Mouse (Mus musculus) neural tube, embryonic 14.5 days (tissue): ENCODE results near the gene Smoc1. TPM values are rescaled to one million over a fixed set of nuclear protein-coding genes. Genes with fewer than 3 reads are reported as not detected.
A peak's percentile ranks its signal among the peaks of the same experiment; 100 is the strongest.

ENCODE experiments used
- ATAC-seq: fragments of 200-750 bp; cut with Nextera tagmentation; 2 replicates; pipeline ENCODE4 v1.8.0; 2017; ENCODE audit warnings: low read depth, mild to moderate bottlenecking, moderate TSS enrichment, moderate library complexity
- H3K27ac ChIP-seq: fragments of 300-500 bp; sonication (generic); 2 replicates; pipeline ENCODE4 v1.5.1; 2014; ENCODE audit warnings: low read depth, mild to moderate bottlenecking, control low read depth, low read length, moderate library complexity, mixed read lengths
- H3K27me3 ChIP-seq: fragments of 300-500 bp; sonication (generic); 2 replicates; pipeline ENCODE4 v1.6.1; 2014; ENCODE audit warnings: low read length; ENCODE audit not compliant: control insufficient read depth, insufficient read depth
- H3K36me3 ChIP-seq: fragments of 300-500 bp; sonication (generic); 2 replicates; pipeline ENCODE4 v1.6.1; 2014; ENCODE audit warnings: low read length, mixed read lengths; ENCODE audit not compliant: control insufficient read depth, insufficient read depth
- H3K4me1 ChIP-seq: fragments of 300-500 bp; sonication (generic); 2 replicates; pipeline ENCODE4 v1.6.1; 2014; ENCODE audit warnings: low read length; ENCODE audit not compliant: control insufficient read depth, insufficient read depth
- H3K4me2 ChIP-seq: fragments of 300-500 bp; sonication (generic); 2 replicates; pipeline ENCODE4 v1.6.1; 2014; ENCODE audit warnings: mild to moderate bottlenecking, low read depth, low read length, control low read depth
- H3K4me3 ChIP-seq: fragments of 300-500 bp; sonication (generic); 2 replicates; pipeline ENCODE4 v1.5.1; 2014; ENCODE audit warnings: low read depth, low read length, control low read depth, mixed read lengths
- H3K9ac ChIP-seq: fragments of 300-500 bp; sonication (generic); replicated peaks from 2 replicates; pipeline ENCODE4 v1.6.1; 2014; ENCODE audit warnings: low read depth, mild to moderate bottlenecking, control low read depth, low read length, mixed read lengths
- H3K9me3 ChIP-seq: fragments of 300-500 bp; sonication (generic); 2 replicates; pipeline ENCODE4 v1.6.1; 2016; ENCODE audit warnings: low read length; ENCODE audit not compliant: control insufficient read depth
- WGBS: fragments of 180-500 bp; shearing (Covaris S2); extraction: QIAGEN DNeasy Blood & Tissue Kit; methylation state at CpG from one replicate; pipeline ENCODE4 v1.1.7; 2014; 5-methylcytosine and 5-hydroxymethylcytosine counted together
- polyA plus RNA-seq: library from polyadenylated mRNA; unstranded; fragments of >200 nt; fragmentation: Nextera tagmentation; extraction: Ambion mirVana; gene quantifications from 2 replicates; pipeline ENCODE4 v1.2.1, GENCODE M21; 2014

Smoc1 gene
- polyA plus RNA-seq, 1 experiment from 2014 or later: 10.1 TPM

GRCm38 (mm10) chr12:81160425-81160824, 133.8 kb downstream of the Smoc1 start:
- Histone ChIP-seq H3K4me3 (no peak overlapping the region), H3K27me3 (peaks cover 5% of the 10 kb centered on the region; the same call in 1 of the 2 replicates), H3K4me2 (no peak overlapping the region), H3K9ac (no peak overlapping the region), H3K4me1 (peaks cover under 1% of the 10 kb centered on the region; the same call in 1 of the 2 replicates), H3K36me3 (no peaks in the 10 kb centered on the region), H3K9me3 (no peaks in the 10 kb centered on the region), H3K27ac (no peak overlapping the region)
- ATAC-seq: no peak
- WGBS: 30% methylated on average over 3 of the region's 3 CpGs

DNA sequence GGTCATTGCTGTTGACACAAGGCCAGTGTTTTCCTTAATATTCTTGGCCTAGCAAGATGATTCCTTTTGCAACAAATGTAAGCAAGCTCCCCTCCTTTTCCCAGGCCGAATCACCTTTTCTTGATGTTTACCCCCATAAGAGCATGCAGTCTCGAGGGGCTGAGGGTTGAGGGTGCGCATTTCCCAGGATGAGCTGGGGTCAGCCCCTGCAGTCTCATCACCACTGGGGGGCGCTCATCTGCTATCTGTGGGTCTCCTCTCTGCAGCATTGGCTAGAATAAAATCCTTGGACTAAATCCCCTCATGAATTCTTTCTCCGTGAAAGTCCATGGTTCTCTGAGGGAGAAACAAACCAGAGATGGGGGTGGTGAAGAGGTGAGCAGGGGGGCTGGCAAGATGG, 134.2 kb downstream of the Smoc1 start:
- H3K9ac ChIP-seq: no peak overlapping the region
- peaks cover 5% of the 10 kb centered on the region; the same call in 1 of the 2 replicates for H3K27me3 ChIP-seq
- H3K4me1 ChIP-seq: peaks cover 4% of the 10 kb centered on the region; the same call in 1 of the 2 replicates
- no peak overlapping the region for H3K4me3 ChIP-seq
- no peak for ATAC-seq
- H3K36me3 ChIP-seq: no peaks in the 10 kb centered on the region
- no peak overlapping the region for H3K4me2 ChIP-seq
- no peaks in the 10 kb centered on the region for H3K9me3 ChIP-seq
- H3K27ac ChIP-seq: no peak overlapping the region
- WGBS: 61% methylated on average over 5 of the region's 5 CpGs

- Histone ChIP-seq H3K9me3 (no peaks in the 10 kb centered on the region), H3K9ac (no peak overlapping the region), H3K27me3 (peaks cover 5% of the 10 kb centered on the region; the same call in 1 of the 2 replicates), H3K4me1 (peaks cover 9% of the 10 kb centered on the region; the same call in 1 of the 2 replicates), H3K4me3 (no peak overlapping the region), H3K36me3 (no peaks in the 10 kb centered on the region), H3K4me2 (no peak overlapping the region), H3K27ac (no peak overlapping the region)
- no peak for ATAC-seq
- 93% methylated on average over 2 of the region's 2 CpGs for WGBS
These were observed 134.7 kb downstream of the Smoc1 start for GRCm38 (mm10) chr12:81161282-81161681.

- WGBS: 90% methylated on average over 3 of the region's 3 CpGs
- Histone ChIP-seq H3K9me3 (no peaks in the 10 kb centered on the region), H3K4me3 (no peak overlapping the region), H3K27me3 (peaks cover 5% of the 10 kb centered on the region; the same call in 1 of the 2 replicates), H3K36me3 (no peaks in the 10 kb centered on the region), H3K4me1 (peaks cover 9% of the 10 kb centered on the region; the same call in 1 of the 2 replicates), H3K4me2 (no peak overlapping the region), H3K27ac (no peak overlapping the region), H3K9ac (no peak overlapping the region)
- ATAC-seq: no peak
These were observed 136.5 kb downstream of the Smoc1 start for GRCm38 (mm10) chr12:81163131-81163530.

GRCm38 (mm10) chr12:81163566-81163965, 137.0 kb downstream of the Smoc1 start:
- peaks cover 9% of the 10 kb centered on the region; the same call in 1 of the 2 replicates for H3K4me1 ChIP-seq
- H3K4me2 ChIP-seq: no peak overlapping the region
- ATAC-seq: no peak
- H3K4me3 ChIP-seq: no peak overlapping the region
- WGBS: 94% methylated on average over 3 of the region's 3 CpGs
- no peak overlapping the region for H3K9ac ChIP-seq
- peaks cover 5% of the 10 kb centered on the region; the same call in 1 of the 2 replicates for H3K27me3 ChIP-seq
- no peaks in the 10 kb centered on the region for H3K9me3 ChIP-seq
- no peaks in the 10 kb centered on the region for H3K36me3 ChIP-seq
- H3K27ac ChIP-seq: no peak overlapping the region

DNA sequence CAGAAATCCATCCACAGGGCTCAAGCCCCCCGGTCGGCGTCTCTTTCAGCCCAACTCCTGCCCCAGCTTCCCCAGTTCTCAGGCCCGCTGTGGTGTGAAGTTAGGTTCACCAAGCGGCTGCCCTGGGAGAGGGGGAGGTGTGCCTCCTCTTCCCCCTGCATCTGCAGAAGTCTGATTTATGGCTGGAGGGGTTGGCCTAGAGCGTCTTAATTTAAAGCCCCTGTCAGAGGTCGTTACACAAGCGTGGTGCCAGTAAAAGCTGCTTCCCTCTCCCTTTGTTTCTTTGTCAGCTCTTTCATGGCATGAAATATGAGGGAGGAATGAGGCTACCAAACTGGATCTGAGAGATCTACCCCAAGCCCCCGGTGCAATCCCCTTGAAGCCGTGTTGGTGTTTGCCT, 139.5 kb downstream of the Smoc1 start:
- Histone ChIP-seq H3K4me1 (peaks cover 9% of the 10 kb centered on the region; the same call in 1 of the 2 replicates), H3K4me2 (no peak overlapping the region; the same call in 1 of the 2 replicates), H3K4me3 (no peak overlapping the region), H3K27ac (no peak overlapping the region), H3K9me3 (no peaks in the 10 kb centered on the region), H3K36me3 (no peaks in the 10 kb centered on the region), H3K27me3 (peaks cover 5% of the 10 kb centered on the region; the same call in 1 of the 2 replicates), H3K9ac (no peak overlapping the region)
- ATAC-seq: peak; percentile 89
- 5% methylated on average over 10 of the region's 10 CpGs for WGBS

- peaks cover 9% of the 10 kb centered on the region; the same call in 1 of the 2 replicates for H3K4me1 ChIP-seq
- no peaks in the 10 kb centered on the region for H3K36me3 ChIP-seq
- peak; percentile 67 for ATAC-seq
- peaks cover 5% of the 10 kb centered on the region; the same call in 1 of the 2 replicates for H3K27me3 ChIP-seq
- no peaks in the 10 kb centered on the region for H3K9me3 ChIP-seq
- H3K27ac ChIP-seq: peak overlapping the region; percentile 29; the same call in 1 of the 2 replicates
- H3K4me3 ChIP-seq: no peak overlapping the region
- H3K4me2 ChIP-seq: no peak overlapping the region
- no peak overlapping the region for H3K9ac ChIP-seq
- WGBS: 30% methylated on average over 8 of the region's 8 CpGs
These were observed 140.0 kb downstream of the Smoc1 start for GRCm38 (mm10) chr12:81166615-81167014.

GRCm38 (mm10) chr12:81167142-81167541, 140.5 kb downstream of the Smoc1 start:
- ATAC-seq: peak; percentile 26; the same call in 1 of the 2 replicates
- Histone ChIP-seq H3K36me3 (no peaks in the 10 kb centered on the region), H3K9me3 (no peaks in the 10 kb centered on the region), H3K9ac (no peak overlapping the region), H3K27ac (peak overlapping the region; percentile 29; the same call in 1 of the 2 replicates), H3K27me3 (peaks cover 5% of the 10 kb centered on the region; the same call in 1 of the 2 replicates), H3K4me1 (peaks cover 9% of the 10 kb centered on the region; the same call in 1 of the 2 replicates), H3K4me2 (no peak overlapping the region), H3K4me3 (no peak overlapping the region)
- 19% methylated on average over 9 of the region's 9 CpGs for WGBS

DNA sequence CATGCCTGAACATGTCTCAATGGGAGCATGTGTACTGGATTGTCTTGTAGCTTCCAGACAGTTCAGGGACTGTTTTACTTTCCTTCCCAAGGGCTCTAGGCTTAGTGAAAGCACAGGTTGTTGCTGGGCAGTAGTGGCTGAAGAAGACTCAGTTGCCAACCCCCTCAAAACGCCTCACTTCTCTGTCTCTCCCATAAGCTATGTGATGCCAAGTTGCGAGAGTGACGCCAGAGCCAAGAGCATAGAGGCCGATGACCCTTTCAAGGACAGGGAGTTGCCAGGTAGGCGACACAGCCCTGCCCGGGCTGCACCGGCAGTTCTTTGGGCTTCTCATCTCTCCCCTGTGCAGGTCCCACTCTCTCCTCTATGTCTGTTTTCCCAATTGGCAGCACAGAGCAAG, 141.4 kb downstream of the Smoc1 start:
- H3K27ac ChIP-seq: no peak overlapping the region
- ATAC-seq: no peak
- H3K9ac ChIP-seq: no peak overlapping the region
- 94% methylated on average over 7 of the region's 7 CpGs for WGBS
- H3K27me3 ChIP-seq: peaks cover 3% of the 10 kb centered on the region; the same call in 1 of the 2 replicates
- H3K4me3 ChIP-seq: no peak overlapping the region
- peaks cover 9% of the 10 kb centered on the region; the same call in 1 of the 2 replicates for H3K4me1 ChIP-seq
- no peaks in the 10 kb centered on the region for H3K36me3 ChIP-seq
- no peaks in the 10 kb centered on the region for H3K9me3 ChIP-seq
- no peak overlapping the region for H3K4me2 ChIP-seq
